Mouse (Mus musculus): ENCODE data around the gene Zdhhc22. TPM values are rescaled to one million over a fixed set of nuclear protein-coding genes. Genes with fewer than 3 reads are reported as not detected.

Zdhhc22 gene
- total and polyA plus RNA-seq, 3 experiments, result 0.10 TPM; not detected in 2

- peaks cover 0 to 4% of the 10 kb centered on the region in 2 experiments; a peak in 1 of 4 replicates for H3K27me3 ChIP-seq (ENCODE audit: control insufficient read depth in 1 of 2, insufficient read depth in 2 of 2, low read length in 2 of 2)
- peaks cover 0 to 2% of the 10 kb centered on the region in 2 experiments; a peak in 1 of 4 replicates for H3K36me3 ChIP-seq (ENCODE audit: control insufficient read depth in 1 of 2, insufficient read depth in 2 of 2, low read length in 2 of 2)
- TF ChIP-seq MYB (IDR thresholded peaks at IDR 0.05; ENCODE audit: low read depth, low read length) (no peak), GABPA (IDR thresholded peaks at IDR 0.05; ENCODE audit: low read depth, low read length) (no peak)
- H3K9me3 ChIP-seq (replicated peaks; ENCODE audit: insufficient read depth, low read length), result no peaks in the 10 kb centered on the region
- peaks cover 0 to 9% of the 10 kb centered on the region in 2 experiments; a peak in 3 of 4 replicates for H3K4me1 ChIP-seq (ENCODE audit: control insufficient read depth in 1 of 2, insufficient read depth in 2 of 2, low read length in 2 of 2)
- no peaks in the 10 kb centered on the region for H3K79me2 ChIP-seq (ENCODE audit: control insufficient read depth, insufficient read depth, low read length, poor library complexity)
- no peak overlapping the region for H3K4me3 ChIP-seq (ENCODE audit: control insufficient read depth in 1 of 2, insufficient read depth in 1 of 2, low read depth in 2 of 2, low read length in 2 of 2)
- no peak overlapping the region for H3K27ac ChIP-seq (ENCODE audit: control insufficient read depth, low read depth, low read length)
- DNase-seq (ENCODE audit: low read depth, low spot score), result no peak
- H3K9ac ChIP-seq (ENCODE audit: control insufficient read depth, low read depth, low read length, poor library complexity, severe bottlenecking), result no peak overlapping the region
These were observed 37.8 kb upstream of the Zdhhc22 start for GRCm38 (mm10) chr12:87028068-87028467.

- no peak for DNase-seq (ENCODE audit: low read depth, low spot score)
- no peaks in the 10 kb centered on the region for H3K9me3 ChIP-seq (replicated peaks; ENCODE audit: insufficient read depth, low read length)
- no peak overlapping the region for H3K9ac ChIP-seq (ENCODE audit: control insufficient read depth, low read depth, low read length, poor library complexity, severe bottlenecking)
- no peaks in the 10 kb centered on the region for H3K79me2 ChIP-seq (ENCODE audit: control insufficient read depth, insufficient read depth, low read length, poor library complexity)
- TF ChIP-seq ETS1 (IDR thresholded peaks at IDR 0.05; ENCODE audit: low read depth, low read length) (no peak), SIN3A (IDR thresholded peaks at IDR 0.05; ENCODE audit: low read length) (no peak), EP300 (IDR thresholded peaks at IDR 0.05; ENCODE audit: low read depth in 1 of 2, low read length in 2 of 2) (no peak)
- peaks cover 0 to 2% of the 10 kb centered on the region in 2 experiments; a peak in 1 of 4 replicates for H3K36me3 ChIP-seq (ENCODE audit: control insufficient read depth in 1 of 2, insufficient read depth in 2 of 2, low read length in 2 of 2)
- H3K27me3 ChIP-seq (ENCODE audit: control insufficient read depth in 1 of 2, insufficient read depth in 2 of 2, low read length in 2 of 2), result peaks cover 0 to 4% of the 10 kb centered on the region in 2 experiments; a peak in 1 of 4 replicates
- no peak overlapping the region for H3K4me3 ChIP-seq (ENCODE audit: control insufficient read depth in 1 of 2, insufficient read depth in 1 of 2, low read depth in 2 of 2, low read length in 2 of 2)
- peaks cover 0 to 9% of the 10 kb centered on the region in 2 experiments; a peak in 3 of 4 replicates for H3K4me1 ChIP-seq (ENCODE audit: control insufficient read depth in 1 of 2, insufficient read depth in 2 of 2, low read length in 2 of 2)
- no peak overlapping the region for H3K27ac ChIP-seq (ENCODE audit: control insufficient read depth, low read depth, low read length)
These were observed 37.2 kb upstream of the Zdhhc22 start for GRCm38 (mm10) chr12:87027391-87027790.

- Histone ChIP-seq H3K27ac (ENCODE audit: control insufficient read depth, low read depth, low read length) (no peak overlapping the region), H3K9me3 (replicated peaks; ENCODE audit: insufficient read depth, low read length) (no peaks in the 10 kb centered on the region), H3K9ac (ENCODE audit: control insufficient read depth, low read depth, low read length, poor library complexity, severe bottlenecking) (no peak overlapping the region), H3K36me3 (ENCODE audit: control insufficient read depth in 1 of 2, insufficient read depth in 2 of 2, low read length in 2 of 2) (peaks cover 0 to 2% of the 10 kb centered on the region in 2 experiments; a peak in 1 of 4 replicates), H3K79me2 (ENCODE audit: control insufficient read depth, insufficient read depth, low read length, poor library complexity) (no peaks in the 10 kb centered on the region), H3K4me3 (ENCODE audit: control insufficient read depth in 1 of 2, insufficient read depth in 1 of 2, low read depth in 2 of 2, low read length in 2 of 2) (no peak overlapping the region), H3K27me3 (ENCODE audit: control insufficient read depth in 1 of 2, insufficient read depth in 2 of 2, low read length in 2 of 2) (peaks cover 0 to 7% of the 10 kb centered on the region in 2 experiments; a peak in 3 of 4 replicates), H3K4me1 (ENCODE audit: control insufficient read depth in 1 of 2, insufficient read depth in 2 of 2, low read length in 2 of 2) (peaks cover 0 to 9% of the 10 kb centered on the region in 2 experiments; a peak in 3 of 4 replicates)
- no peak for TF ChIP-seq ZC3H11A (IDR thresholded peaks at IDR 0.05; ENCODE audit: low read depth, low read length)
- TF ChIP-seq TCF12 (IDR thresholded peaks at IDR 0.05; ENCODE audit: low read depth, low read length), result no peak
- no peak for TF ChIP-seq POLR2AphosphoS2 (IDR thresholded peaks at IDR 0.05; ENCODE audit: low read length)
- TF ChIP-seq ELF1 (IDR thresholded peaks at IDR 0.05; ENCODE audit: low read depth, low read length), result no peak
- TF ChIP-seq RCOR1 (IDR thresholded peaks at IDR 0.05; ENCODE audit: low read depth, low read length), result no peak
- TF ChIP-seq MXI1 (IDR thresholded peaks at IDR 0.05; ENCODE audit: low read depth, low read length), result no peak
- no peak for TF ChIP-seq SMC3 (IDR thresholded peaks at IDR 0.05; ENCODE audit: low read depth, low read length)
- no peak for TF ChIP-seq MAFK (IDR thresholded peaks at IDR 0.05; ENCODE audit: borderline replicate concordance, low read depth, low read length)
- TF ChIP-seq MYC (IDR thresholded peaks at IDR 0.05; ENCODE audit: low read depth, low read length), result no peak
- no peak for TF ChIP-seq CHD1 (IDR thresholded peaks at IDR 0.05; ENCODE audit: low read depth, low read length)
- TF ChIP-seq CTCF (IDR thresholded peaks at IDR 0.05 in 2 of 3, conservative IDR thresholded peaks at IDR 0.05 in 1 of 3; ENCODE audit: control insufficient read depth in 1 of 3, insufficient read depth in 1 of 3, low read depth in 2 of 3, low read length in 3 of 3, poor library complexity in 1 of 3, severe bottlenecking in 1 of 3), result no peak
- TF ChIP-seq USF2 (IDR thresholded peaks at IDR 0.05; ENCODE audit: borderline replicate concordance in 1 of 2, insufficient read depth in 1 of 2, low read depth in 1 of 2, low read length in 2 of 2), result no peak
- no peak for TF ChIP-seq POLR2A (IDR thresholded peaks at IDR 0.05; ENCODE audit: control insufficient read depth in 1 of 2, insufficient read depth in 1 of 2, low read depth in 1 of 2, low read length in 2 of 2, poor library complexity in 1 of 2)
- no peak for TF ChIP-seq E2F4 (IDR thresholded peaks at IDR 0.05; ENCODE audit: borderline replicate concordance, low read depth, low read length)
- no peak for TF ChIP-seq ZMIZ1 (IDR thresholded peaks at IDR 0.05; ENCODE audit: low read depth, low read length)
- no peak for TF ChIP-seq NELFE (IDR thresholded peaks at IDR 0.05; ENCODE audit: low read depth, low read length)
- TF ChIP-seq BHLHE40 (IDR thresholded peaks at IDR 0.05; ENCODE audit: borderline replicate concordance, low read depth, low read length), result no peak
- no peak for DNase-seq (ENCODE audit: low read depth, low spot score)
These were observed 36.6 kb upstream of the Zdhhc22 start for GRCm38 (mm10) chr12:87026871-87027240.
